Mouse (Mus musculus): Measurements from ENCODE around the gene Cfap157.

Gene Cfap157

GRCm38 (mm10) chr2:32750199-32750598, 34.0 kb downstream of the Cfap157 start:
- DNase-seq (ENCODE audit: low spot score), result no peak

- no peak for DNase-seq (ENCODE audit: low spot score)
Observed at GRCm38 (mm10) chr2:32749082-32749481, 35.1 kb downstream of the Cfap157 start.

- no peak for DNase-seq (ENCODE audit: low spot score)
Observed at GRCm38 (mm10) chr2:32744272-32744982, 39.8 kb downstream of the Cfap157 start.

GRCm38 (mm10) chr2:32742173-32742531, 42.1 kb downstream of the Cfap157 start:
- no peak for DNase-seq (ENCODE audit: low spot score)

- no peak for DNase-seq (ENCODE audit: low spot score)
Observed at GRCm38 (mm10) chr2:32741273-32742172, 42.7 kb downstream of the Cfap157 start.

GRCm38 (mm10) chr2:32740916-32741272, 43.3 kb downstream of the Cfap157 start, which contains the start of gene 6330409D20Rik:
6330409D20Rik (minus strand) TSS chr2:32741016.
- no peak for DNase-seq (ENCODE audit: low spot score)

- no peak for DNase-seq (ENCODE audit: low spot score)
Observed at GRCm38 (mm10) chr2:32739311-32739710, 44.9 kb downstream of the Cfap157 start.

GRCm38 (mm10) chr2:32737008-32737407, 47.2 kb downstream of the Cfap157 start:
- DNase-seq (ENCODE audit: low spot score), result no peak

- DNase-seq (ENCODE audit: low spot score), result no peak
Observed at GRCm38 (mm10) chr2:32736306-32736829, 47.9 kb downstream of the Cfap157 start.

- no peak for DNase-seq (ENCODE audit: low spot score)
Observed at GRCm38 (mm10) chr2:32734933-32735332, 49.3 kb downstream of the Cfap157 start.

GRCm38 (mm10) chr2:32734480-32734879, 49.7 kb downstream of the Cfap157 start:
- DNase-seq (ENCODE audit: low spot score), result no peak

GRCm38 (mm10) chr2:32732695-32733094, 51.5 kb downstream of the Cfap157 start:
- no peak for DNase-seq (ENCODE audit: low spot score)

GRCm38 (mm10) chr2:32731911-32732310, 52.3 kb downstream of the Cfap157 start:
- DNase-seq (ENCODE audit: low spot score), result no peak

- DNase-seq (ENCODE audit: low spot score), result no peak
Observed at GRCm38 (mm10) chr2:32730854-32731253, 53.4 kb downstream of the Cfap157 start.

- no peak for DNase-seq (ENCODE audit: low spot score)
Observed at GRCm38 (mm10) chr2:32729547-32729946, 54.7 kb downstream of the Cfap157 start.

- DNase-seq (ENCODE audit: low spot score), result no peak
Observed at GRCm38 (mm10) chr2:32728463-32728862, 55.8 kb downstream of the Cfap157 start.

- peak; percentile 40 for DNase-seq (ENCODE audit: low spot score)
Observed at GRCm38 (mm10) chr2:32727435-32727834, 56.8 kb downstream of the Cfap157 start.
